Mouse (Mus musculus): ENCODE measurements around the gene Nkapd1. TPM values are rescaled to one million over a fixed set of nuclear protein-coding genes. Genes with fewer than 3 reads are reported as not detected.
"Not testable (repeated sequence)": the region's sequence is repeated elsewhere in the genome, so short reads cannot be mapped to it uniquely, and the experiment has no call there.

Nkapd1 gene
- polyA plus RNA-seq, 1 experiment from 2014 or later = 20.4 TPM

DNA sequence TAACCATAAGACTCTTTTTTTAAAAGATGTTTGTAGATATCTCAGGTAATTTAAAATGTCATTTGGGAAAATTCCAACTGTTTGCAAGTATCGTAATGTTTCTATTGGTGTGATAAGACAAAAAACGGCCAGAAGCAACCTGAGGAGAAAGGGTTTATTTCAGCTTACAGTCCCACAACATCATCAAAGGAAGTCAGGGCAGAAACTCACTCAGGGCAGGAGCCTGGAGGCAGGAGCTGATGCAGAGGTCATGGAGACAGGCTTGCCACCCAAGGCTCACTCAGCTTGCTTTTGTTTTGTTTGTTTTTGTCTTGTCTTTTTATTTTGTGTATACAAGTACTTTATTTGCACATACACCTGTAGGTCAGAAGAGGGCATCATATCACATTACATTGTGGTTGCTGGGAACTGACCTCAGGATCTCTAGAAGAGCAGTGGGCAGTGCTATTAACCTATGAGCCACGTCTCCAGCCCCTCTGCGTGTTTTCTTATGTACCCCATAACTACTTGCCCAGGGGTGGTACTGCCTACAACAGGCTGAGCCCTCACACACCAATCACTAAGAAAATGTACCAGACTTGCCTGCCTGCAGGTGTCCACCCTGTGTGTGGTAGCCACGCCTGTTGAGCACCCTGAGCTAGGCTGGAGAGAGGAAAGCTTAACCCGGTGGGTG, 14.9 kb upstream of the Nkapd1 start:
- 84% methylated on average over 6 of the region's 6 CpGs for WGBS

DNA sequence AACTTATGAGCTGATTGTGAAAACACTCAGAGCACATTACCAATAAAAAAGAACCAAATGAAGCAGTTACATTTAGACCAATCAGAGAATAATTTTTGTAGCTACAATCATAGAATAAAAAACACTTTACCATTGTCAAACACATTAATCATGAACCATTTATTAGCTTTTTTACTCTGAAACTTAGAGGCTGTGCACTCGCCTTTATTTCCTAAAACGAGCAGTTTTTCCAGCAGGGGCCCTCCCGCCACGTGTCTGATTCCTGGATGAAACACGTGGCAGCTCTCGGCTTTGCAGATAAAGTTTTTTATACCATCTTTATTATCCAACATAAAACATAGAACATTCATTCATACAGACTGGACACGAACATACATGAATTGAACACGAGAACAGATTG, 13.6 kb upstream of the Nkapd1 start:
- 93% methylated on average over 6 of the region's 8 CpGs for WGBS
- not testable (repeated sequence) for H3K27me3 ChIP-seq (replicated peaks); ATAC-seq; H3K27ac ChIP-seq; H3K4me3 ChIP-seq (replicated peaks); H3K4me1 ChIP-seq (replicated peaks); H3K9ac ChIP-seq; H3K9me3 ChIP-seq; H3K4me2 ChIP-seq (replicated peaks)
- H3K36me3 ChIP-seq = peaks cover 14% of the 10 kb centered on the region; the same call in 1 of the 2 replicates

More for the DNA sequence above, 14.9 kb upstream of the Nkapd1 start:
- Histone ChIP-seq H3K27me3 (replicated peaks) (no peaks in the 10 kb centered on the region), H3K4me2 (replicated peaks) (no peak overlapping the region), H3K36me3 (peaks cover 14% of the 10 kb centered on the region), H3K9me3 (no peaks in the 10 kb centered on the region), H3K4me3 (replicated peaks) (no peak overlapping the region), H3K27ac (no peak overlapping the region), H3K4me1 (replicated peaks) (no peaks in the 10 kb centered on the region), H3K9ac (no peak overlapping the region)
- ATAC-seq = peak; percentile 36; the same call in 1 of the 2 replicates

DNA sequence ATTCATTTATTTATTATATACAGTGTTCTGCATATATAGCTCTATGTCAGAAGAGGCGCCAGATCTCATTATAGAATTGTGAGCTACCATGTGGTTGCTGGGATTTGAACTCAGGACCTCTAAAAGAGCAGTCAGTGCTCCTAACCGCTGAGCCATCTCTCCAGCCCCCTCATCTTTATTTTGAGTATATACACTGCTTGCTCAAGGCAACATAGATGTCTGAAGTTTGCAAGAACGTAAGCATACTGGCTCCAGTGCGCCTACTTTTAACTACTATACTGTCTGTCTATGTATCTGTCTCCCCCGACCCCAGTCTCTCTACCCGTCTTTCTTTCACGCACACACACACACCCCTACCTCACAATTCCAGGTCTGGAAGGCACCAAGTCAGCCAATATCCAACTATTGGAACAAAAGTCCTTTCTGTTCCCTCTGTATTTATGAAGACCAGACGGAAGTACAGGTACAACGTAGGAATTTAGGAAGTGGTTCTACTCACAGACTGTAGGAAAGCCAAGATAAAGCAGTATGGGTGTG, 598 bp upstream of the Nkapd1 start:
- no peak overlapping the region for H3K27ac ChIP-seq
- H3K9ac ChIP-seq = no peak overlapping the region
- peak overlapping the region; percentile 71 for H3K4me2 ChIP-seq (replicated peaks)
- no peaks in the 10 kb centered on the region for H3K27me3 ChIP-seq (replicated peaks)
- H3K4me1 ChIP-seq (replicated peaks) = 0 out of 2 replicates have a peak, but pooled peaks cover 2% of the 10 kb centered on the region
- H3K4me3 ChIP-seq (replicated peaks) = peak overlapping the region; percentile 100
- H3K36me3 ChIP-seq = peaks cover 10% of the 10 kb centered on the region
- ATAC-seq = no peak
- H3K9me3 ChIP-seq = no peaks in the 10 kb centered on the region
- WGBS = 60% methylated on average over 9 of the region's 9 CpGs

DNA sequence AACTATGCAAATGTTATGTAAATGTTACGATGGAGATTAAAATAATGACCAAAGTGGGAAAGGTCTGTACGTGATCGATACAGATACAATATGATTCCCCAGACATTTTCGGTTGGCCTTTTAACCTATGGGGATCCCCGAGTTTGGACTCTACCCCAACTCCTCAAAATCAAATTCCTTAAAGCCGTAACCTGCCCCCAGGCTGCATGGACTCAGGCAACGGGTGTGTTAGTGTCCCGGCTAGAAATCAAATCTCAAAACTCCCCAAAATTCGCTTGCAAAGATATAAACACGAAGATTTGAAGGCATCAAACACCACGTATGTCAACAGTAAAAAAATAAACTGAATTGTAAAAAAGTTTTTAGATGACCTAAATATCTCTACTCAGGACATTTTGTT, 1.1 kb downstream of the Nkapd1 start:
- Histone ChIP-seq H3K4me3 (replicated peaks) (peak overlapping the region; percentile 100), H3K9ac (peak overlapping the region; percentile 98), H3K27me3 (replicated peaks) (no peaks in the 10 kb centered on the region), H3K27ac (peak overlapping the region; percentile 96; the same call in 1 of the 2 replicates), H3K36me3 (peaks cover 12% of the 10 kb centered on the region), H3K9me3 (no peaks in the 10 kb centered on the region), H3K4me1 (replicated peaks) (0 out of 2 replicates have a peak, but pooled peaks cover 2% of the 10 kb centered on the region), H3K4me2 (replicated peaks) (peak overlapping the region; percentile 71)
- no peak for ATAC-seq
- WGBS = 37% methylated on average over 11 of the region's 11 CpGs

DNA sequence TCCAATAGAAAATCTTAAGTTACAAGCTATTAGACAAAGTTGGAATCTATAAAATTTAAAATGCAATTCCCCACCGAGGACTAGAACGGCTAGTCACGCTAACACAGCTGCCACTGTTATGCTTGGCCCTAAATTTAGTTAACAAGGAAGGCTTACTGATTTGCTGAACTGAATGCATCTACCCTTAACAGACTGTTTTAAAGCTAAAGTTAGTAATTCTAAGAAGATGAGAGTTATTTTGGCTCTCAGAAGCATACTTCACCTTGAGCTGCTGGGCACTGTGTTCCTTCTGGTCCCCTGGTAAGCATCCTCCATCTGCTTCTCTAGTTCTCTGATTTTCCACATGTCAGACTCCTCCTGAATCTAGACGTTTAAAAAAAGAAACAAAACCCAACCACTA, 5.1 kb downstream of the Nkapd1 start:
- Histone ChIP-seq H3K9me3 (no peaks in the 10 kb centered on the region), H3K27ac (no peak overlapping the region), H3K9ac (no peak overlapping the region), H3K27me3 (replicated peaks) (no peaks in the 10 kb centered on the region), H3K4me1 (replicated peaks) (no peaks in the 10 kb centered on the region), H3K4me2 (replicated peaks) (no peak overlapping the region), H3K4me3 (replicated peaks) (no peak overlapping the region), H3K36me3 (peaks cover 19% of the 10 kb centered on the region)
- WGBS = 90% methylated on average over 4 of the region's 4 CpGs
- ATAC-seq = no peak

DNA sequence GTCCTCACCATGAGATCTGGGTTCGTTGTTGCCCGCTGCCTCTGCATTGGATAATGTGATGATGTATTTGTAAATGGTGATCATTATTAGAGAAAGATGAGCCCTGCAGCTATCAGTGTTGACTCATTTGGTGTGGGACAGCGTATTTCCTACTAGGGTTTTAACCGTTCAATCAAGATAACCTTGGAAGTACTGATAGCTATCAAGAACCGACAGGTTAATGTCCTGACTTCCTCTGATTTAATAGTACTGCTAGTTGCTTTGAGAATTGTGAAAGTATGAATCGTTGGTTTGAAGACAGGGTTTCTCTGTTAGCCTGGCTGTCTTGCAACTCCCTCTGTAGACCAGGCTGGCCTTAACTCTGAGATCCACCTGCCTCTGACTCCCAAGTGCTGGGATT, 12.9 kb downstream of the Nkapd1 start:
- 1% methylated on average over 6 of the region's 6 CpGs for WGBS
- peak overlapping the region; percentile 70 for H3K4me3 ChIP-seq (replicated peaks)
- H3K27ac ChIP-seq = peak overlapping the region; percentile 87; the same call in 1 of the 2 replicates
- peak overlapping the region; percentile 61 for H3K4me2 ChIP-seq (replicated peaks)
- no peaks in the 10 kb centered on the region for H3K27me3 ChIP-seq (replicated peaks)
- no peak; the same call in 1 of the 2 replicates for ATAC-seq
- H3K9ac ChIP-seq = peak overlapping the region; percentile 86
- H3K9me3 ChIP-seq = no peaks in the 10 kb centered on the region
- H3K4me1 ChIP-seq (replicated peaks) = peaks cover 10% of the 10 kb centered on the region
- peaks cover 7% of the 10 kb centered on the region; the same call in 1 of the 2 replicates for H3K36me3 ChIP-seq

DNA sequence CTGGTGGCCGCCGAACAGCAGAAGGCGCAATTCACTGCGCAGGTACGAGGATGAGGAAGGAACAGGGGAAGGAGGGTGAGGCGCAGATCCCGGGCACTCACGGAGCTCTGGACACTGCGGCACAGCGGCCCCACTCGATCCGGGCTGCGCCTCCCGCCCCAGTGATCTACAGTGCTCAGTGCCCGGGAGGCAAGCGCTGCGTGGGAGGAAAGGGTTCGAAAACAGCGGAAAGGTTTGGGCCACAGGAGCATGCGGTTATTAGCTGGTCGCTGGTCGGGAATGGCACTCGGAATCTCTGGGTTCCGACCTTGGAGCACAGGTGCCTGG, 13.3 kb downstream of the Nkapd1 start:
- Histone ChIP-seq H3K4me1 (replicated peaks) (peaks cover 10% of the 10 kb centered on the region), H3K27me3 (replicated peaks) (no peaks in the 10 kb centered on the region), H3K9me3 (no peaks in the 10 kb centered on the region), H3K27ac (peak overlapping the region; percentile 87), H3K9ac (peak overlapping the region; percentile 86), H3K4me3 (replicated peaks) (peak overlapping the region; percentile 70), H3K36me3 (peaks cover 7% of the 10 kb centered on the region; the same call in 1 of the 2 replicates), H3K4me2 (replicated peaks) (peak overlapping the region; percentile 61)
- WGBS = under 1% methylated on average over 24 of the region's 24 CpGs
- peak; percentile 86 for ATAC-seq

DNA sequence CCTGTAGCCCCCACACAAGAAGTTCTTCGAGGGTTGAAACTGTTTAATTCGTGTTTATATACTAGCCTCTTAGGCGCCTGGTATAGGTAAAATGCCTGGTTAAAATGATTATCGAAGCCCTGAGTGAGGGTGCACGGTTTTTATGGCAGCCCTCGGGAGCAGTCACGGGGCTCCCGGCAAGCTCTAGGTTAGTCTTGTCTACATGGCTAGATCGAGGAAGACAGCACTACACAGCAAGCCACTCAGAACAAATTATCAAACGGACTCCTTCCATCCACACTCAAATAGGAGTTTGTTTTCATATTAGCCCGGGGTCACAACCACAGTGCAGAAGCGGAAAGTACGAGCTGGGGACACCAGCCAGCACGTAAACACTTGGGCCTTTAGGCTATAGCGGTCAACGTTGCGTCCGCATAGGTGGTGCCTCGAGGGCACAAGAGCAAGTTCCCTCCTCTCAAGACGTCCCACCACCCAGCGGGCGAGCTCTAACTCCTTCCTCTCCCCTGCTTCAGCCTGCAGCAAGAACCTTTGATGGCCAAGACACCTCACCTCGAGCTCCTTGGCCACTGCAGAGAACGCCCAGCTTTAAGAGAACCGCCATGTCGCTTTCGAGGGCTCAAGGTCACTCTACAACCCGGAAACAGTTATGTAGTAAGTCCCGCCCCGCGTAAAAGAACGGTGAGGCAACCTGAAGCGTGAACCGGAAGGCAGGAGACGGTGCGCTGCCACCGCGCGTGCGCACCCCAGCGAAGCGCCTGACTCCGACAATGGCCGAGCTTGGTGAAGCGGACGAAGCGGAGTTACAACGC, 13.9 kb downstream of the Nkapd1 start, which contains the start of the genes Sdhd and Timm8b:
Sdhd (minus strand) TSS at position 624 of the 809 bp plus-strand sequence.
Timm8b (plus strand) TSS at position 722 of the 809 bp plus-strand sequence.
- Histone ChIP-seq H3K27me3 (replicated peaks) (no peaks in the 10 kb centered on the region), H3K4me1 (replicated peaks) (peaks cover 10% of the 10 kb centered on the region), H3K27ac (peak within 1 kb of the TSS; percentile 87), H3K9me3 (no peaks in the 10 kb centered on the region), H3K4me2 (replicated peaks) (peak within 1 kb of the TSS; percentile 61), H3K9ac (peak within 1 kb of the TSS; percentile 86), H3K36me3 (peaks cover 12% of the 10 kb centered on the region), H3K4me3 (replicated peaks) (peak within 1 kb of the TSS; percentile 70)
- under 1% methylated on average over 48 of the region's 48 CpGs for WGBS
- ATAC-seq = peak; percentile 98

DNA sequence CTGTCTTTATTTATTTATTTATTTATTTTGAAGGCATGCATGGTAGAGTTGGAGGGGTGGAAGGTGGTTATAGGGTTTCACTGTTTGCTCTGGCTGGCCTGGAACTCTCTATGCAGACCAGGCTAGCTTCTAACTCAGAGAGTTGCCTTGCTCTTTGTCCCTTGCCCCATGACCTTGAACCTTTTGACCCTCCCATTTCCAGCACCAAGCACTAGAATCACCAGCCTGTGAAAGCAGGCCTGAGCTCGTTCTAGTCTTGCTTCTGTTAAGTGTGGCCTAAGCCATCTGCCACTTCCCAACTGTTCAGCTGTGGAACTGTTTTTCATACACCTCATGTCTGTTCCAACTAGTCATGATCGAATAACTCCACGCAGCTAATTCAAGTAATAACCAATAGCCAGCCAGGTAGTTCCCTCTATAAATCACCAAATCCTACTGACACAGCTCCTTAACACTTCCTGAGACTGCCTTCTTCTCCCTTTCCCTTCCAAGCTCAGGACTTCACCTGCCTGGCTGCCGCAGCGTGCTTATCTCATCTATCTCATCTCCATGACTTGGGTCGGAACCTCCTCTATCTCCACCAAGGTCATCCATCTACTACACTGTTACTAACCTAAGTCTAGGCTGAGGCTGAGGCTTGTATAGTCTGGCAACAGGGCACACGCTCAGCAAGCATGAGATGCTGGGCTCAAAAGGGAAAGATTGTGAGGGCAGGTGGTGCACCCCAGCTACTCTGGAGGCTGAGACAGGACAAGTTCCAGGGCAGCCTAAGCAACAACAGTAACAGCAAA, 15.0 kb downstream of the Nkapd1 start:
- ATAC-seq = no peak
- Histone ChIP-seq H3K4me2 (replicated peaks) (peak overlapping the region; percentile 61), H3K9me3 (no peaks in the 10 kb centered on the region), H3K9ac (peak overlapping the region; percentile 86), H3K4me1 (replicated peaks) (peaks cover 10% of the 10 kb centered on the region), H3K4me3 (replicated peaks) (peak overlapping the region; percentile 70), H3K27me3 (replicated peaks) (no peaks in the 10 kb centered on the region), H3K36me3 (peaks cover 18% of the 10 kb centered on the region), H3K27ac (no peak overlapping the region)
- 72% methylated on average over 7 of the region's 7 CpGs for WGBS

DNA sequence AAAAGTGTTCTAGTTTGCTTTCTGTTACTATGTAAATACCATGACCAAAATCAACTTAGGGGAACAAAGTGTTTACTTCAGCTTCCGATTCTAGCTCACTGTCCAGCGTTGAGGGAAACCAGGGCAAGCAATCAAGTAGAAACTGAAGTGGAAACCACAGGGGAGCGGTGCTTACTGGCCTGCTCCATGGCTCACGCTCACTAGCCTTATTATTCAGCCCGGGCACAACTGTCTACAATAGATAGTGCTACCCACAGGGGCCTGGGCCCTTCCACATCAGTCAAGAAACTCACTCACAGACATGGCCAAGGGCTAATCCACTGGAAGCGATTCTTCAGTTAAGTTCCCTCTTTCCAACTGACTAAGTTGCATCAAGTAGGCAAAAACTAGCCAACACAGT, 15.7 kb downstream of the Nkapd1 start:
- no peak overlapping the region for H3K4me3 ChIP-seq (replicated peaks)
- H3K4me2 ChIP-seq (replicated peaks) = peak overlapping the region; percentile 61; the same call in 1 of the 2 replicates
- H3K4me1 ChIP-seq (replicated peaks) = peaks cover 10% of the 10 kb centered on the region
- H3K9ac ChIP-seq = no peak overlapping the region
- H3K27me3 ChIP-seq (replicated peaks) = no peaks in the 10 kb centered on the region
- H3K36me3 ChIP-seq = peaks cover 24% of the 10 kb centered on the region
- no peak for ATAC-seq
- H3K27ac ChIP-seq = no peak overlapping the region
- no peaks in the 10 kb centered on the region for H3K9me3 ChIP-seq
- 79% methylated on average over 6 of the region's 6 CpGs for whole genome bisulfite sequencing

DNA sequence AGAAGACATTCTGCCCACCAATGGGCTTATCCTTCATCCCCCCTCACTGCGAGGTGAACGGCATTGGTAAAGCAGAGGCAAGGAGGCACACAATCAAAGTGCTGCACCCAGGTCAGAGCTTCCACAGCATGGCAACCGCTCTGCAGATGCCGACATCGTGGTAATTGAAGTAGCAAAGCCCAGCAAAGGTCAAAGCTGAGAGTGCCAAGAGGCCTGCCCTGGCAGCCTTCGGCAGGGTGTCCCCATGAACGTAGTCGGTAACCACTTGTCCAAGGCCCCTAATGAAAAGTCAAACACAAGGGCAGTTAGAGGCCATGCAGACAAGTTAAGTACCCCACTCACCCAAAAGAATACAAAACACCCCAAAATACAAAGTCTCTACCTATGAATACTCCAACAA, 20.3 kb downstream of the Nkapd1 start:
- WGBS = 94% methylated on average over 8 of the region's 8 CpGs
- no peak overlapping the region for H3K4me3 ChIP-seq (replicated peaks)
- no peaks in the 10 kb centered on the region for H3K27me3 ChIP-seq (replicated peaks)
- no peak overlapping the region for H3K4me2 ChIP-seq (replicated peaks)
- no peaks in the 10 kb centered on the region for H3K9me3 ChIP-seq
- peaks cover 36% of the 10 kb centered on the region for H3K36me3 ChIP-seq
- H3K9ac ChIP-seq = no peak overlapping the region
- ATAC-seq = no peak
- no peak overlapping the region for H3K27ac ChIP-seq
- peaks cover under 1% of the 10 kb centered on the region; the same call in 1 of the 2 replicates for H3K4me1 ChIP-seq (replicated peaks)
